Mouse (Mus musculus) testis, adult 2 months (tissue): ENCODE measurements around the gene Mogs.

ENCODE experiments used
- CTCF ChIP-seq: fragments of 200-500 bp; IDR thresholded peaks from 2 replicates; pipeline ENCODE4 v1.5.1; 2012; ENCODE audit warnings: low read depth, mild to moderate bottlenecking, inconsistent platforms, low read length, moderate library complexity; ENCODE audit not compliant: control insufficient read depth, insufficient read depth, insufficient replicate concordance
- POLR2A ChIP-seq: fragments of 200-500 bp; IDR thresholded peaks from 2 replicates; pipeline ENCODE4 v1.6.1; 2012; ENCODE audit warnings: low read depth, mild to moderate bottlenecking, inconsistent platforms, low read length, moderate library complexity; ENCODE audit not compliant: control insufficient read depth

DNA sequence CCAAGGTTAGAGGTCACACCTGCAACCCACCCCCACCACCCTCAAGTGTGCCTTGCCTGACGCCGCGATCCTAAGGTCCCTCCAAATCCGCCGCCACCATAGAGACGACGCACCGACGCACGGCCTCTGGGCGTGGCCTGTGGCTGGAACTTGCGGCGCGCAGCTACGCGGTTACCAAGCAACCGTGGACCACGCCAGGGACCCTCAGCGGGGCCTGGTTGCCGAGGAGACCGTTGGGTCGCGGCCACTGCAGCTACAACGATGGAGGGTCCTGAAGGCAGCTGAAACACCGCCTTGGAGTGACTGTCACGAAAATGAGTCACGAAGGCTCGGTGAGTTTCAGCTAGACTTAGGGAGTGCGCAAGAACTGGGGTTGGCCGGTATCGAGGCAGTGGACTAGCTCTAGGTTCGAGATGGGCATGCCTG is 41.0 kb downstream of the Mogs start, which contains the start of the genes Wdr54 and 1700003E16Rik:
- no peak for TF ChIP-seq CTCF
- TF ChIP-seq POLR2A: peak; percentile 85
